Mouse (Mus musculus): ENCODE results near the gene D17Wsu92e. TPM values are rescaled to one million over a fixed set of nuclear protein-coding genes. Genes with fewer than 3 reads are reported as not detected.

Gene D17Wsu92e
- total RNA-seq, 1 experiment, result 68.4 TPM

DNA sequence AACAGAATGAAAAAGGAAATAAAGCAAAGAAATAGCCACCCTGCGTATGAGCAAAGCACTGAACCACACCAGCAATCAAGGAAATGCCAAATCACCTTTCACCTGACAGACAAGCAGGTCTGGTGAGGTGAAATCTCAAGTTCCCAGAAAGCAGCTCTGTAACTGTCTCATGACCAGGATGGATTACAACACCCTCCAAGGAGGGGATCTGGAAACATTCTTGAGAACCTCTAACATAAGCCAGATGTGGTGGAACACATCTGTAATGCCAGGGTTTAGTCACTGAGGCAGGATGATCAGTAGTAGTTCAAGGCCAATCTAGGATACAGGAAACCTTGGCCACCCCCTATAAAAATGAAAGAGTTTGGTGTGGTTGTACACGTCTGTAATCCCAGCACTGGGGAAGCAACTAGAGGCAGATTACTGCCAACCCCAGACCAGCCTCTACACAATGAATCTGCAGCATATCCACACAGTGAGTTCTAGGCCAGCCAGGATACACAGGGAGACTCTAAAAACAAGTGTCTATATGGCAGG, 12.8 kb downstream of the D17Wsu92e start:
- Histone ChIP-seq H3K9me3 (ENCODE audit: control insufficient read depth, insufficient read depth, low read depth, low read length) (no peaks in the 10 kb centered on the region), H3K36me3 (ENCODE audit: control insufficient read depth, insufficient read depth, low read length, poor library complexity, severe bottlenecking) (peaks cover 4% of the 10 kb centered on the region; the same call in 1 of the 2 replicates), H3K4me3 (ENCODE audit: insufficient read depth in 1 of 2, low read depth in 1 of 2, low read length in 2 of 2, poor library complexity in 1 of 2, severe bottlenecking in 1 of 2) (no peak overlapping the region), H3K4me1 (ENCODE audit: control insufficient read depth in 2 of 2, insufficient read depth in 2 of 2, low read length in 2 of 2, poor library complexity in 1 of 2) (peaks cover 0 to 8% of the 10 kb centered on the region in 2 experiments; a peak in 2 of 4 replicates), H3K9ac (ENCODE audit: insufficient read depth, low read depth, low read length, poor library complexity, severe bottlenecking) (no peak overlapping the region), H3K27ac (ENCODE audit: insufficient read depth, low read depth, low read length, poor library complexity, severe bottlenecking) (no peak overlapping the region)
- TF ChIP-seq HCFC1 (IDR thresholded peaks at IDR 0.05; ENCODE audit: borderline replicate concordance, insufficient read depth, low read length), result no peak
- TF ChIP-seq ZNF384 (IDR thresholded peaks at IDR 0.05; ENCODE audit: low read depth, low read length), result no peak
- TF ChIP-seq CHD2 (IDR thresholded peaks at IDR 0.05; ENCODE audit: low read depth, low read length), result no peak
- no peak for TF ChIP-seq MAFK (IDR thresholded peaks at IDR 0.05; ENCODE audit: insufficient read depth, low read depth, low read length)
- no peak for TF ChIP-seq ZC3H11A (IDR thresholded peaks at IDR 0.05; ENCODE audit: borderline replicate concordance, low read depth, low read length)
- in situ Hi-C loops (cut with MboI; ENCODE audit: low sequenced_read_pairs in 2 of 2, unreplicated experiment in 2 of 2), result no loop called here
- DNase-seq (ENCODE audit: low read depth, low spot score), result no peak

- TF ChIP-seq CHD2 (IDR thresholded peaks at IDR 0.05; ENCODE audit: low read depth, low read length) (no peak), ZC3H11A (IDR thresholded peaks at IDR 0.05; ENCODE audit: borderline replicate concordance, low read depth, low read length) (no peak), MAFK (IDR thresholded peaks at IDR 0.05; ENCODE audit: insufficient read depth, low read depth, low read length) (no peak), ZNF384 (IDR thresholded peaks at IDR 0.05; ENCODE audit: low read depth, low read length) (no peak), HCFC1 (IDR thresholded peaks at IDR 0.05; ENCODE audit: borderline replicate concordance, insufficient read depth, low read length) (no peak)
- Histone ChIP-seq H3K27ac (ENCODE audit: insufficient read depth, low read depth, low read length, poor library complexity, severe bottlenecking) (no peak overlapping the region), H3K36me3 (ENCODE audit: control insufficient read depth, insufficient read depth, low read length, poor library complexity, severe bottlenecking) (peaks cover under 1% of the 10 kb centered on the region; the same call in 1 of the 2 replicates), H3K4me1 (ENCODE audit: control insufficient read depth in 2 of 2, insufficient read depth in 2 of 2, low read length in 2 of 2, poor library complexity in 1 of 2) (peaks cover 2 to 5% of the 10 kb centered on the region in 2 experiments; a peak in 2 of 4 replicates), H3K4me3 (ENCODE audit: insufficient read depth in 1 of 2, low read depth in 1 of 2, low read length in 2 of 2, poor library complexity in 1 of 2, severe bottlenecking in 1 of 2) (no peak overlapping the region), H3K9ac (ENCODE audit: insufficient read depth, low read depth, low read length, poor library complexity, severe bottlenecking) (no peak overlapping the region), H3K9me3 (ENCODE audit: control insufficient read depth, insufficient read depth, low read depth, low read length) (no peaks in the 10 kb centered on the region)
- in situ Hi-C loops (cut with MboI; ENCODE audit: low sequenced_read_pairs in 2 of 2, unreplicated experiment in 2 of 2), result no loop called here
- no peak for DNase-seq (ENCODE audit: low read depth, low spot score)
Measured at GRCm38 (mm10) chr17:27804803-27805770, 15.4 kb downstream of the D17Wsu92e start.

DNA sequence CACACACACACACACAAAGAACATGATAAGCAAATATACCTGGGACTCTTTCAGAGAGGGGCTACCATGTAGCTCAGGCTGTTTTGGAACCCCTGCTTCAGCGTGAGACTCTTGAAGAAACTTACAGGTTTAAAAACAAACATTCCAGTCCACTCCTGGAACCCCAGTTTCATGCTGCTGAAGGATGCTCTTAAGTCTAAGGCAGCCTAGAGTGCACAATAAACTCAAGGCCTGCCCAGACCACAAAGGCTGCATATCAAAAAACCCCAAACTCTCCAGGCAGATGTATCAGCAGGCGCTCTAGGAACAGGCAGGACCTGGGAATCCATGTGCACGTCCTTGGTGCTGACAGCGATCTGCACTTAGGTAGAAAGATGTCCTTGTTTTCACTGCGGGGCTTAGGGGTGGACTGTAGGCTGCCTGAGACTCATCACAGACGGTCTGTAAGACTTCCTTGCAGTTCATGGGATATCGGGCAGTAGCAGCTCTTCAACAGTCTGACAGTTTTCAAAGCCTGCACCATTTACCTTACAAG, 16.2 kb downstream of the D17Wsu92e start:
- H3K9ac ChIP-seq (ENCODE audit: insufficient read depth, low read depth, low read length, poor library complexity, severe bottlenecking), result no peak overlapping the region
- no peak overlapping the region for H3K27ac ChIP-seq (ENCODE audit: insufficient read depth, low read depth, low read length, poor library complexity, severe bottlenecking)
- peaks cover 2 to 8% of the 10 kb centered on the region in 2 experiments; a peak in 3 of 4 replicates for H3K4me1 ChIP-seq (ENCODE audit: control insufficient read depth in 2 of 2, insufficient read depth in 2 of 2, low read length in 2 of 2, poor library complexity in 1 of 2)
- TF ChIP-seq HCFC1 (IDR thresholded peaks at IDR 0.05; ENCODE audit: borderline replicate concordance, insufficient read depth, low read length), result no peak
- no peak for TF ChIP-seq MAFK (IDR thresholded peaks at IDR 0.05; ENCODE audit: insufficient read depth, low read depth, low read length)
- no peak for TF ChIP-seq CHD2 (IDR thresholded peaks at IDR 0.05; ENCODE audit: low read depth, low read length)
- TF ChIP-seq ZC3H11A (IDR thresholded peaks at IDR 0.05; ENCODE audit: borderline replicate concordance, low read depth, low read length), result no peak
- no peak for TF ChIP-seq ZNF384 (IDR thresholded peaks at IDR 0.05; ENCODE audit: low read depth, low read length)
- no peaks in the 10 kb centered on the region for H3K9me3 ChIP-seq (ENCODE audit: control insufficient read depth, insufficient read depth, low read depth, low read length)
- no peak for DNase-seq (ENCODE audit: low read depth, low spot score)
- no peaks in the 10 kb centered on the region; the same call in 1 of the 2 replicates for H3K36me3 ChIP-seq (ENCODE audit: control insufficient read depth, insufficient read depth, low read length, poor library complexity, severe bottlenecking)
- H3K4me3 ChIP-seq (ENCODE audit: insufficient read depth in 1 of 2, low read depth in 1 of 2, low read length in 2 of 2, poor library complexity in 1 of 2, severe bottlenecking in 1 of 2), result no peak overlapping the region
- in situ Hi-C loops (cut with MboI; ENCODE audit: low sequenced_read_pairs in 2 of 2, unreplicated experiment in 2 of 2), result no loop called here

DNA sequence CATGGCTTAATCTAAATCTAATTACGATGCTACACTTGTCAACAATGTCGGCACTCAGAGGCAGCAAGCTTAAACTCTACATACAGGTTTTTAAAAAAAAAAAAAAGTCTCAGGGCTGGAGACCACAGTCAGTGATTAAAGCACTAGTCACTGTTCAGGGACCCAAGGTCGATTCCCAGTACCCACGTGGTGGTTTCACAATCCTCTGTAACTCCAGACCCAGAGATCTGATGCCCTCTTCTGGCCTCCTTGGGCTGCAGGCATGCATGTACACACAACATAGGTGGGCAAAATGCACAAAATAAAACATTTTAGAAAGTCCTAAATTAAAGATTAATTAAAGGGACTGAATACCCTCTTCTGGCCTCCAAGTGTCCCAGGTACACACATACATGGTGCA, 16.7 kb downstream of the D17Wsu92e start:
- H3K4me3 ChIP-seq (ENCODE audit: insufficient read depth in 1 of 2, low read depth in 1 of 2, low read length in 2 of 2, poor library complexity in 1 of 2, severe bottlenecking in 1 of 2), result no peak overlapping the region
- TF ChIP-seq ZNF384 (IDR thresholded peaks at IDR 0.05; ENCODE audit: low read depth, low read length), result no peak
- TF ChIP-seq HCFC1 (IDR thresholded peaks at IDR 0.05; ENCODE audit: borderline replicate concordance, insufficient read depth, low read length), result no peak
- no peak for TF ChIP-seq CHD2 (IDR thresholded peaks at IDR 0.05; ENCODE audit: low read depth, low read length)
- no peak for TF ChIP-seq MAFK (IDR thresholded peaks at IDR 0.05; ENCODE audit: insufficient read depth, low read depth, low read length)
- no peak for TF ChIP-seq ZC3H11A (IDR thresholded peaks at IDR 0.05; ENCODE audit: borderline replicate concordance, low read depth, low read length)
- in situ Hi-C loops (cut with MboI; ENCODE audit: low sequenced_read_pairs in 2 of 2, unreplicated experiment in 2 of 2), result no loop called here
- no peak for DNase-seq (ENCODE audit: low read depth, low spot score)
- no peaks in the 10 kb centered on the region; the same call in 1 of the 2 replicates for H3K36me3 ChIP-seq (ENCODE audit: control insufficient read depth, insufficient read depth, low read length, poor library complexity, severe bottlenecking)
- H3K9ac ChIP-seq (ENCODE audit: insufficient read depth, low read depth, low read length, poor library complexity, severe bottlenecking), result no peak overlapping the region
- no peaks in the 10 kb centered on the region for H3K9me3 ChIP-seq (ENCODE audit: control insufficient read depth, insufficient read depth, low read depth, low read length)
- H3K4me1 ChIP-seq (ENCODE audit: control insufficient read depth in 2 of 2, insufficient read depth in 2 of 2, low read length in 2 of 2, poor library complexity in 1 of 2), result peaks cover 2 to 8% of the 10 kb centered on the region in 2 experiments; a peak in 3 of 4 replicates
- no peak overlapping the region for H3K27ac ChIP-seq (ENCODE audit: insufficient read depth, low read depth, low read length, poor library complexity, severe bottlenecking)

Data from ES-E14 (cell line).